Mouse (Mus musculus): ENCODE measurements around the gene Tex48.

Gene Tex48

DNA sequence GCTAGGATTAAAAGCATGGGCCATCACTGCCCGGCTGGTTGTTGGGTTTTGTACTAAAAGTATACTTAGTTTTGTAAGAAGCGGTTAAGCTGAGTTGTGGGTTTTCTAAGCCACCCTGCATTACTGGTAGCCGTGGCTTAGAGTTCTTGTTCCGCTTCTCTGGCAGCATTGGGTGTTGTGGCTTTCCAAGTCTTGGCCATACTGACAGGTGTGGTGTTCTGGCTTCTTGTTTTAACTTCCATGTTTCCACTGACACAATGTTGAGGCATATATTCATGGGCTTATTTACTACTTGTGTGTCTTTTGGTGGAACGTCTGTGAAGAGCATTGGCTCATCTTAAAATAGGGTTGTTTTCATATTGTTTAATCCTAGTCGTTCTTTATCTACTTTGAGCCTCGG lies 32.2 kb downstream of the Tex48 start:
- H3K9me3 ChIP-seq (ENCODE audit: low read length): no peaks in the 10 kb centered on the region
- H3K4me3 ChIP-seq (replicated peaks; ENCODE audit: low read length): no peak overlapping the region
- no peaks in the 10 kb centered on the region for H3K36me3 ChIP-seq (ENCODE audit: insufficient read depth, low read length)
- H3K4me1 ChIP-seq (replicated peaks; ENCODE audit: low read depth, low read length): no peaks in the 10 kb centered on the region
- TF ChIP-seq CTCF (conservative IDR thresholded peaks at IDR 0.05; ENCODE audit: low read length) (no peak), NANOG (IDR thresholded peaks at IDR 0.05; ENCODE audit: borderline replicate concordance, low read length) (no peak), POU5F1 (IDR thresholded peaks at IDR 0.05; ENCODE audit: borderline replicate concordance, low read length) (no peak)
- no peaks in the 10 kb centered on the region for H3K27me3 ChIP-seq (ENCODE audit: insufficient read depth, low read length)

DNA sequence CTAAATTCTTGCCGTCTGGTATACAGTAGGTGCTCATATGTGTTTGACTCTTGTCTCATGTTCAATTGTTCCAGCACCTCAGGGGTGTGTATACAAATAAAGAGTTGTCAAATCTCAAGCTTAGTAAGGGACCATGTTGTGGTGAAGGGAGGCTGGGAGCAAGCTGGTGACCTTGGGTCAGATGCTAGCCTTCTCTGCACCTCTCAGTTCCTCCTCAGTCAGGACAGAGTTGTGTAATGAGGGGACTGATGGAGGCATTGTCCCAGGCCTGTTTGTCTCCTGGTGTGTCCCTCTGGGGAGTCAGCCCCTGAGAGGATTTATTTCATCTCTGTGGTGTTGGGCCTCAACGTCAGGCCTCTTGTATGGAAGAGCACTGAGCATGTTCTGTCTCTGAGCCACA lies 36.0 kb downstream of the Tex48 start:
- Histone ChIP-seq H3K9me3 (ENCODE audit: low read length) (peaks cover 28% of the 10 kb centered on the region; the same call in 1 of the 2 replicates), H3K27me3 (ENCODE audit: insufficient read depth, low read length) (no peaks in the 10 kb centered on the region), H3K4me1 (replicated peaks; ENCODE audit: low read depth, low read length) (no peaks in the 10 kb centered on the region), H3K4me3 (replicated peaks; ENCODE audit: low read length) (no peak overlapping the region), H3K36me3 (ENCODE audit: insufficient read depth, low read length) (peaks cover 18% of the 10 kb centered on the region)
- TF ChIP-seq POU5F1 (IDR thresholded peaks at IDR 0.05; ENCODE audit: borderline replicate concordance, low read length): no peak
- no peak for TF ChIP-seq NANOG (IDR thresholded peaks at IDR 0.05; ENCODE audit: borderline replicate concordance, low read length)
- TF ChIP-seq CTCF (conservative IDR thresholded peaks at IDR 0.05; ENCODE audit: low read length): no peak

DNA sequence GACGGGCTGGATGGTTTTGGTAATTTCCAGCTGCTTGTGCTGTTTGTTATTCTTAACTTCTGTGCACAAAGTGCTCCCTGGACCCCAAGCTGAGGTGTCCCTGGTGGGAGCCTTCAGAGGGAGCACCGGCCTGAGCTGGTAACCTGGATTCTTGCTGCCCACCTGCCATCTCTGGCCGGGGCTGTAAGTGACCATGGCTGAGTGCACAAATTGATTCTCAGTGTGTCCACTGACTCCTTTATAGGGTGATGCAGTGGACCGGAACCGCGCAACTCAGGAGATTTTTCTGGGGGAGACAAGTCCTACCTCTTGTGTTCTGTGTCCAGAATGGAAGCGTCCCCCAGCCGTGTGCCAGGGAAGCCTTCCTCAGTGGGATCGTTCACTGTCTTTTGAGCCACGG lies 37.0 kb downstream of the Tex48 start:
- H3K27me3 ChIP-seq (ENCODE audit: insufficient read depth, low read length): no peaks in the 10 kb centered on the region
- peaks cover 25% of the 10 kb centered on the region for H3K36me3 ChIP-seq (ENCODE audit: insufficient read depth, low read length)
- TF ChIP-seq CTCF (conservative IDR thresholded peaks at IDR 0.05; ENCODE audit: low read length) (no peak), POU5F1 (IDR thresholded peaks at IDR 0.05; ENCODE audit: borderline replicate concordance, low read length) (no peak), NANOG (IDR thresholded peaks at IDR 0.05; ENCODE audit: borderline replicate concordance, low read length) (no peak)
- H3K4me1 ChIP-seq (replicated peaks; ENCODE audit: low read depth, low read length): no peaks in the 10 kb centered on the region
- peaks cover 38% of the 10 kb centered on the region for H3K9me3 ChIP-seq (ENCODE audit: low read length)
- H3K4me3 ChIP-seq (replicated peaks; ENCODE audit: low read length): no peak overlapping the region

DNA sequence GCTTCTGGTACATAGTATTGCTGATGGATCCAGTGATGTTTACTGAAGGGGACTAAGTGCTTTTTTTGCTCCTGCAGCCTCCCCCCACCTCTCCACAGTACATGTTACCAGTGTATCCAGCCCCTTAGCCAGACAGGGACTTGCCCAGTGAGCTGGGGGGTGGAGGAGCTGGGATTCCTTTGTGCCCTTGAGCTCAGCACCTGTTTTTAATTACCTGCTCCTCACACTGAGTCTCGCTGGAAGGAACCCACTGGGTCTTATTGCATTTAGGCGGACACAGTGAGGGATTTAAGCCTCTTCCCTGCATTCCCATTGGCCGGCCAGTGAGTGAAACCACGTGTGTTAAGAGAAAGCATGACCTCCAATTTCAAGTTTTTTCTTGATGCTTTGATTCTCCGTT lies 39.6 kb downstream of the Tex48 start:
- TF ChIP-seq POU5F1 (IDR thresholded peaks at IDR 0.05; ENCODE audit: borderline replicate concordance, low read length) (no peak), NANOG (IDR thresholded peaks at IDR 0.05; ENCODE audit: borderline replicate concordance, low read length) (no peak), CTCF (conservative IDR thresholded peaks at IDR 0.05; ENCODE audit: low read length) (no peak)
- peaks cover 65% of the 10 kb centered on the region for H3K9me3 ChIP-seq (ENCODE audit: low read length)

DNA sequence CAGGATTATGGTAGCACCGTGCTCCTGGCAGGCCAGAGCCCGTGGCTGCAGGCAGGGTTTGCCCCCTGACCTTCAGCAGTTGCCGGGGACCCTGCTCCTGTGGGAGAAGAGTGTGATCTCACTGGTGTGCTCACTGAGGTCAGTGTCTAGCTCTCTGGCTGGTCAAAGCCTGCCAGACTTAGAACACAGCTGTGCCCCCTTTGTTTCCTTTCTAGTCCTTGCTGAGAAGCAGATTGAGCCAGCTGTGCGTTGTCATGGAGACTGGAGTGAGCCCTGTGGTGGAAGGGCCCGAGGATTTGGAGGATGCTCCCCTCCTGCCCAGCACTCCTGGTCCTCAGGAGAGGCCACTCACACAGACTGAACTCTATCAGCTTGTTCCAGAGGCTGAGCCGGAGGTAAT lies 42.1 kb downstream of the Tex48 start:
- Histone ChIP-seq H3K27me3 (ENCODE audit: insufficient read depth, low read length) (no peaks in the 10 kb centered on the region), H3K9me3 (ENCODE audit: low read length) (peaks cover 74% of the 10 kb centered on the region)
- TF ChIP-seq CTCF (conservative IDR thresholded peaks at IDR 0.05; ENCODE audit: low read length) (no peak), POU5F1 (IDR thresholded peaks at IDR 0.05; ENCODE audit: borderline replicate concordance, low read length) (no peak), NANOG (IDR thresholded peaks at IDR 0.05; ENCODE audit: borderline replicate concordance, low read length) (no peak)

More for the DNA sequence above, 39.6 kb downstream of the Tex48 start:
- no peaks in the 10 kb centered on the region for H3K4me1 ChIP-seq (replicated peaks; ENCODE audit: low read depth, low read length)
- H3K27me3 ChIP-seq (ENCODE audit: insufficient read depth, low read length): no peaks in the 10 kb centered on the region
- H3K36me3 ChIP-seq (ENCODE audit: insufficient read depth, low read length): peaks cover 46% of the 10 kb centered on the region
- no peak overlapping the region for H3K4me3 ChIP-seq (replicated peaks; ENCODE audit: low read length)

DNA sequence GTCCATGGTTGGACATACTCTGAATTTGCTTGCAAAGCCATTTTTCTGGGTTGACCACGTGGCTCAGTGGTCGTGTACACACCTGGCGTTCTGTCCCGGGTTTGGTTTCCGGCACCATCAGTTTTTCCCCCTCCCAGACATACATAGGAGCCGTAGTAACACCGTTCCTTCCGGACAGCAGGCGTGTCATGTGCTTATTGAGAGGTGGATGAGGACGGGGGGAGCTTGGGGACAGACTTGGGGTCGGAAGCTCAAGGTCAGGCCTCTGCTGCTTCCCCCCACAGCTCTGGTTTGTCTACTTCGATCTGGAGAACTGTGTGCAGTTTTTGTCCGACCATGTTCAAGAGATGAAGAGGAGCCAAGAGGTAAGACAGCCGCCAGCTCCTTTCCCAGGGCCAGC lies 42.6 kb downstream of the Tex48 start:
- Histone ChIP-seq H3K4me1 (replicated peaks; ENCODE audit: low read depth, low read length) (no peaks in the 10 kb centered on the region), H3K4me3 (replicated peaks; ENCODE audit: low read length) (no peak overlapping the region), H3K9me3 (ENCODE audit: low read length) (peaks cover 74% of the 10 kb centered on the region), H3K36me3 (ENCODE audit: insufficient read depth, low read length) (peaks cover 46% of the 10 kb centered on the region), H3K27me3 (ENCODE audit: insufficient read depth, low read length) (no peaks in the 10 kb centered on the region)
- TF ChIP-seq CTCF (conservative IDR thresholded peaks at IDR 0.05; ENCODE audit: low read length) (no peak), NANOG (IDR thresholded peaks at IDR 0.05; ENCODE audit: borderline replicate concordance, low read length) (no peak), POU5F1 (IDR thresholded peaks at IDR 0.05; ENCODE audit: borderline replicate concordance, low read length) (no peak)

More for the DNA sequence above, 42.1 kb downstream of the Tex48 start:
- no peaks in the 10 kb centered on the region for H3K4me1 ChIP-seq (replicated peaks; ENCODE audit: low read depth, low read length)
- H3K36me3 ChIP-seq (ENCODE audit: insufficient read depth, low read length): peaks cover 46% of the 10 kb centered on the region
- H3K4me3 ChIP-seq (replicated peaks; ENCODE audit: low read length): no peak overlapping the region

DNA sequence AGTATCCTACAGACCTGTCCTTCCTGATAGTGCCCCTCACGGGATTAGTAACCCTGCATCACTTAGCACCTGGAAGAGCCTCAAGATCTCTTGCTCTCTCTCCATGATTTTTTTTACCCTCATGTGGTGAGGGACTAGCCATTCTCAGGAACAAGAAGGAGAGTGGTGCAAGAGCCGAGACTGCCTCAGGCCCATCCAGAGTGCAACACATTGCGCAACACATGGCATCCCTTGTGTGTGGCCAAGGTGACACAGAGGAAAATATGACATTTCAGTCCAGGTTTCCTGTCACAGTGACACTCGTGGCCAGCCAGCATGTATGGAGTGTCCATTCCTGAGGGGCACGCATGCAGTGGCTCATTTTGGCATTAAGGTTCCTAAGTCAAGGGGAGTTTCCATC lies 49.6 kb downstream of the Tex48 start:
- peaks cover 50% of the 10 kb centered on the region for H3K36me3 ChIP-seq (ENCODE audit: insufficient read depth, low read length)
- TF ChIP-seq POU5F1 (IDR thresholded peaks at IDR 0.05; ENCODE audit: borderline replicate concordance, low read length) (no peak), NANOG (IDR thresholded peaks at IDR 0.05; ENCODE audit: borderline replicate concordance, low read length) (no peak), CTCF (conservative IDR thresholded peaks at IDR 0.05; ENCODE audit: low read length) (no peak)
- no peaks in the 10 kb centered on the region for H3K27me3 ChIP-seq (ENCODE audit: insufficient read depth, low read length)
- no peaks in the 10 kb centered on the region for H3K4me1 ChIP-seq (replicated peaks; ENCODE audit: low read depth, low read length)
- H3K9me3 ChIP-seq (ENCODE audit: low read length): peaks cover 57% of the 10 kb centered on the region
- H3K4me3 ChIP-seq (replicated peaks; ENCODE audit: low read length): no peak overlapping the region

DNA sequence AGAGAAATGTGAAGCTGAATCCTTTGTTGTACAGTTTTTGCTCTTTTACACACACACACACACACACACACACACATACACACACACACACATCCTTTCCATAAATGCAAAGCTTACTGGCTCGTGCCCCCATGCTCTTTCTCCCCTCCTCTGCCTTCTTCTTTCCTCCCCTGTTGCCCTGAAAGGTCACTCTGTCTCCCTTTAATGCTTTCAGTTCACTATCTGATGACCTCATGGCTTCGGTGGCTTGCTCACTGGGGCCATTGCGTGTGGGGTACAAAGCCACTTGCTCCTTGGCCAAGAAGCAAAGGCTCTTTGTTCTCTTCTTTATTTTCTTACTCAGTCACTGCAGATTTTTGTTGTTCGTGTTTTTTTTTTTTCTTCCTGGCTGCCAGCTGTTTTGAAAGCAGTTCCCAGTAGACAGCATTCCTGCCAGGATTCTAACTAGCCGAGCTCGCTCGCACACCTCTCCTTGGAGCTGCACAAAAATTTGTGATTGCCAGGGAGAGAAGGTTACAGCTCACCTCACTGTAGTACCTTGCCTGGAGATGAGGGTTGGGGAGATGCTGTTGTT lies 51.9 kb downstream of the Tex48 start:
- H3K9me3 ChIP-seq (ENCODE audit: low read length): peaks cover 47% of the 10 kb centered on the region
- H3K4me1 ChIP-seq (replicated peaks; ENCODE audit: low read depth, low read length): no peaks in the 10 kb centered on the region
- no peaks in the 10 kb centered on the region for H3K27me3 ChIP-seq (ENCODE audit: insufficient read depth, low read length)
- H3K4me3 ChIP-seq (replicated peaks; ENCODE audit: low read length): no peak overlapping the region
- peaks cover 64% of the 10 kb centered on the region for H3K36me3 ChIP-seq (ENCODE audit: insufficient read depth, low read length)
- TF ChIP-seq NANOG (IDR thresholded peaks at IDR 0.05; ENCODE audit: borderline replicate concordance, low read length) (no peak), POU5F1 (IDR thresholded peaks at IDR 0.05; ENCODE audit: borderline replicate concordance, low read length) (no peak), CTCF (conservative IDR thresholded peaks at IDR 0.05; ENCODE audit: low read length) (no peak)

DNA sequence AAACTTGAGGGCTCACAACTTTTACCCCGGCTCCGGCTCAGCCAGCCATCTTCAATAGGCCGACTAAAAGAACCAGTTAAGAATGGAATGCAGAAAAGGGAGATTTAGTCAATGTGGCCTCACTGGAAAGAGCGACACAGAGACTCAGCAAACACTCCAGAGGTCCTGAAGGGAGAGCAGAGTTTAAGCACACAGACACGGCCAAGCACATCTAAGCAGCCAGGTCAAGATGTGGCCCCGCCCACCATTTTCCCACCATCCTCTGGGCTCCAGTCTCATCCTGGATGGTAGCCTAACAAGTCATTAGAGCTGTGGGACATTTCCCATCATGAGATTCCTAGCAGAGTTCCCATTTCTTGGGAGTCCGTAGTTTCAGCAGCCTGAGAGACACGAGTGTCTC lies 52.9 kb downstream of the Tex48 start:
- Histone ChIP-seq H3K36me3 (ENCODE audit: insufficient read depth, low read length) (peaks cover 74% of the 10 kb centered on the region), H3K9me3 (ENCODE audit: low read length) (peaks cover 47% of the 10 kb centered on the region), H3K27me3 (ENCODE audit: insufficient read depth, low read length) (no peaks in the 10 kb centered on the region), H3K4me3 (replicated peaks; ENCODE audit: low read length) (no peak overlapping the region), H3K4me1 (replicated peaks; ENCODE audit: low read depth, low read length) (no peaks in the 10 kb centered on the region)
- no peak for TF ChIP-seq NANOG (IDR thresholded peaks at IDR 0.05; ENCODE audit: borderline replicate concordance, low read length)

Measured in E14TG2a.4 (cell line).